Mouse (Mus musculus): ENCODE measurements around the gene Nfat5. TPM values are rescaled to one million over a fixed set of nuclear protein-coding genes. Genes with fewer than 3 reads are reported as not detected.

Nfat5 gene
- polyA plus RNA-seq, 1 experiment from 2014 or later = 14.7 TPM

- no peak overlapping the region for H3K9ac ChIP-seq (ENCODE audit: low read depth, low read length)
- no peaks in the 10 kb centered on the region for H3K4me1 ChIP-seq (replicated peaks; ENCODE audit: control insufficient read depth, insufficient read depth, low read length)
- H3K36me3 ChIP-seq (ENCODE audit: control insufficient read depth, insufficient read depth, low read length) = no peaks in the 10 kb centered on the region
- WGBS = 63% methylated on average over 12 of the region's 12 CpGs
- ATAC-seq (ENCODE audit: low FRiP score) = no peak
- DNase-seq (ENCODE audit: low spot score) = no peak
- H3K9me3 ChIP-seq (ENCODE audit: control insufficient read depth, low read length) = no peaks in the 10 kb centered on the region
- H3K4me2 ChIP-seq (replicated peaks; ENCODE audit: low read depth, low read length) = no peak overlapping the region
- H3K27ac ChIP-seq (ENCODE audit: low read depth, low read length) = no peak overlapping the region
- no peaks in the 10 kb centered on the region for H3K27me3 ChIP-seq (ENCODE audit: control insufficient read depth, insufficient read depth, low read length)
- H3K4me3 ChIP-seq (ENCODE audit: low read depth, low read length) = no peak overlapping the region
These were observed 104.4 kb downstream of the Nfat5 start for GRCm38 (mm10) chr8:107397665-107398064.

- Histone ChIP-seq H3K36me3 (ENCODE audit: control insufficient read depth, insufficient read depth, low read length) (no peaks in the 10 kb centered on the region), H3K4me2 (replicated peaks; ENCODE audit: low read depth, low read length) (no peak overlapping the region), H3K4me1 (replicated peaks; ENCODE audit: control insufficient read depth, insufficient read depth, low read length) (no peaks in the 10 kb centered on the region; the same call in 1 of the 2 replicates), H3K4me3 (ENCODE audit: low read depth, low read length) (no peak overlapping the region), H3K9ac (ENCODE audit: low read depth, low read length) (no peak overlapping the region), H3K27ac (ENCODE audit: low read depth, low read length) (no peak overlapping the region), H3K9me3 (ENCODE audit: control insufficient read depth, low read length) (no peaks in the 10 kb centered on the region), H3K27me3 (ENCODE audit: control insufficient read depth, insufficient read depth, low read length) (no peaks in the 10 kb centered on the region)
- no peak for DNase-seq (ENCODE audit: low spot score)
- 41% methylated on average over 9 of the region's 9 CpGs for WGBS
- no peak for ATAC-seq (ENCODE audit: low FRiP score)
These were observed 106.2 kb downstream of the Nfat5 start for GRCm38 (mm10) chr8:107399495-107399894.

GRCm38 (mm10) chr8:107401866-107402265 is 108.6 kb downstream of the Nfat5 start:
- Histone ChIP-seq H3K9me3 (ENCODE audit: control insufficient read depth, low read length) (no peaks in the 10 kb centered on the region), H3K4me2 (replicated peaks; ENCODE audit: low read depth, low read length) (no peak overlapping the region), H3K4me1 (replicated peaks; ENCODE audit: control insufficient read depth, insufficient read depth, low read length) (no peaks in the 10 kb centered on the region; the same call in 1 of the 2 replicates), H3K4me3 (ENCODE audit: low read depth, low read length) (no peak overlapping the region), H3K27me3 (ENCODE audit: control insufficient read depth, insufficient read depth, low read length) (no peaks in the 10 kb centered on the region), H3K36me3 (ENCODE audit: control insufficient read depth, insufficient read depth, low read length) (no peaks in the 10 kb centered on the region), H3K27ac (ENCODE audit: low read depth, low read length) (no peak overlapping the region), H3K9ac (ENCODE audit: low read depth, low read length) (no peak overlapping the region)
- DNase-seq (ENCODE audit: low spot score) (no peak), ATAC-seq (ENCODE audit: low FRiP score) (no peak)
- 81% methylated on average over 5 of the region's 5 CpGs for WGBS

DNA sequence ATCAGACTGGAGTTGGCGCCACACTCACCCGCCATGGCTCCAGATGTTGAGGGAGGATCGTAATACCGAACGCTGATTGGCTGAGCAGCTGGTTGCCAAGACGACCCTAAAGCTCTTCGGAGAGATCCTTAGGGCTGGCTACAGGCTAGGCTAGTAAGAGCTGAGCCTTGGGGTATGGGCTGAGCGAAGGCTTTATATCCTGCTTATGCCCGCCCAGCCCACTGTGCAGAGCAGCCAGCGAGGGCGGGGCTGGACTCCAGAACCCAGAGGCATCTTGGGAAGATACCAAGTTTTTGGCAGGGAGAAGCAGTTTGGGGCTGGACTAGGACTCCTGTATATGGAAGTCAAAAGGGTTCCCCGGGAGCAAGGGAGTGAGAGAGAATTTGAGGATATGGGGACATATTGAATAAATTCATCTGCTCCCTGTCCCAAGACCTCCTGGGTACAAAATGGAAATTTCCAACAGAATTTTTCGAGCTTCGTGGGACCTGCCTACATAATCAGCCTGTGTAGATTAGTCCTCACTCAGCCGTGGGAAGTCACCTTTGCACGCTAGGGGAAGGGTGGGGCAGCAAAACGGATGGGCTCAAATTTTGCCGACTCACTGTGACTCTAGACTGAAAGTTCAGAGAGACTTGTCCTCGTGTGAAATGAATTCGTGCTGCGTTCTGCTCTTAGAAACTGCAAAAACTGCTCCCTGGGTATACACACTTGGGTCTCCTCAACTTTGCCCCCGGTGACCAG is 109.9 kb downstream of the Nfat5 start, which contains the start of gene Nqo1:
Gene Nqo1 (minus strand): TSS at position 169 of the 744 bp plus-strand sequence.
- Histone ChIP-seq H3K4me1 (replicated peaks; ENCODE audit: control insufficient read depth, insufficient read depth, low read length) (no peaks in the 10 kb centered on the region; the same call in 1 of the 2 replicates), H3K27me3 (ENCODE audit: control insufficient read depth, insufficient read depth, low read length) (no peaks in the 10 kb centered on the region), H3K9me3 (ENCODE audit: control insufficient read depth, low read length) (no peaks in the 10 kb centered on the region), H3K36me3 (ENCODE audit: control insufficient read depth, insufficient read depth, low read length) (no peaks in the 10 kb centered on the region), H3K4me2 (replicated peaks; ENCODE audit: low read depth, low read length) (peak within 1 kb of the TSS; percentile 44), H3K27ac (ENCODE audit: low read depth, low read length) (no peak within 1 kb of the TSS), H3K9ac (ENCODE audit: low read depth, low read length) (no peak within 1 kb of the TSS; the same call in 1 of the 2 replicates), H3K4me3 (ENCODE audit: low read depth, low read length) (peak within 1 kb of the TSS; percentile 15)
- 18% methylated on average over 22 of the region's 22 CpGs for WGBS
- ATAC-seq (ENCODE audit: low FRiP score) (peak; percentile 90), DNase-seq (ENCODE audit: low spot score) (peak; percentile 80)

GRCm38 (mm10) chr8:107404057-107404456 is 110.8 kb downstream of the Nfat5 start:
- no peaks in the 10 kb centered on the region; the same call in 1 of the 2 replicates for H3K4me1 ChIP-seq (replicated peaks; ENCODE audit: control insufficient read depth, insufficient read depth, low read length)
- no peak overlapping the region for H3K9ac ChIP-seq (ENCODE audit: low read depth, low read length)
- no peak overlapping the region for H3K4me2 ChIP-seq (replicated peaks; ENCODE audit: low read depth, low read length)
- no peak overlapping the region for H3K27ac ChIP-seq (ENCODE audit: low read depth, low read length)
- DNase-seq (ENCODE audit: low spot score) (no peak), ATAC-seq (ENCODE audit: low FRiP score) (no peak)
- H3K27me3 ChIP-seq (ENCODE audit: control insufficient read depth, insufficient read depth, low read length) = no peaks in the 10 kb centered on the region
- H3K4me3 ChIP-seq (ENCODE audit: low read depth, low read length) = no peak overlapping the region
- WGBS = 75% methylated on average over 4 of the region's 4 CpGs
- H3K9me3 ChIP-seq (ENCODE audit: control insufficient read depth, low read length) = no peaks in the 10 kb centered on the region
- no peaks in the 10 kb centered on the region for H3K36me3 ChIP-seq (ENCODE audit: control insufficient read depth, insufficient read depth, low read length)

DNA sequence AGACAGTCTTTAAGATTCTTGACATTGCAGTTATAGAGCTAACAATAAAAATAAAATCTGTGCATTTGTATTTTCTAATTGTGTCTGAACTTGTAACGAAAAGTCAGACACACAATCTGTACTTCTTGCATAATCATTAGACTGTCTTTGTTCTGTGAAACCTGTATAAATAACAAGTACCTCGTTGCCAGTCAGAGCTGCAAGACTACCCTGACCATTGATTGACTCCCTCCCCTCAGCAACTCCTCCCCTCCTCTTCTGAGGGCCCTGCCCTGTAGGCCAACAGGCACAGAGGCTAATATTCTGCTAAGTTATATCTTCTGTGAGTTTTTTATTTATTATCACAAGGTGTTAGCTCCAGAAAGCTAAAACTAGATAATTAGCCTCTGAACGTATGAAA is 112.7 kb downstream of the Nfat5 start:
- Histone ChIP-seq H3K4me3 (ENCODE audit: low read depth, low read length) (no peak overlapping the region), H3K9ac (ENCODE audit: low read depth, low read length) (no peak overlapping the region), H3K36me3 (ENCODE audit: control insufficient read depth, insufficient read depth, low read length) (0 out of 2 replicates have a peak, but pooled peaks cover 3% of the 10 kb centered on the region), H3K4me1 (replicated peaks; ENCODE audit: control insufficient read depth, insufficient read depth, low read length) (no peaks in the 10 kb centered on the region; the same call in 1 of the 2 replicates), H3K4me2 (replicated peaks; ENCODE audit: low read depth, low read length) (no peak overlapping the region), H3K27ac (ENCODE audit: low read depth, low read length) (no peak overlapping the region), H3K9me3 (ENCODE audit: control insufficient read depth, low read length) (no peaks in the 10 kb centered on the region), H3K27me3 (ENCODE audit: control insufficient read depth, insufficient read depth, low read length) (no peaks in the 10 kb centered on the region)
- DNase-seq (ENCODE audit: low spot score) (no peak), ATAC-seq (ENCODE audit: low FRiP score) (no peak)
- WGBS = 69% methylated on average over 3 of the region's 3 CpGs

DNA sequence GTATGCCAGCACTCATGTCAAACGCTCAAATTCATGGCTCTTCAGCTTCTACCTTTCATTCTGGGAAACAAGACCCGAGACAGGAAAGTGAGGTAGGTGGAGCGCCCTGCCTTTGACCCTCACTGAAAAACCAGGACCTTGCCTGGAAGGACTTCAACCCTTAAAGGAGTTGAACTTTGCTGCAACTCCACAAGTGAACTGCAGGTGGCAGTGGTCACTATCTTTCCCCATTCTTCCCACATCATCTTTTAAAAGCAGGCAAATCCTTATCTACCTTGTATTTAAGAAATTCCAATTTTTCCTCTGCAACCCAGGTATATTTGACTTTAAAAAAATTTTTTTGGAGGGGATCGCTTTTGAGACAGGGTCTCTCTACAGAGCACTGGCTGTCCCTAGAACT is 118.1 kb downstream of the Nfat5 start:
- Histone ChIP-seq H3K4me3 (ENCODE audit: low read depth, low read length) (no peak overlapping the region), H3K36me3 (ENCODE audit: control insufficient read depth, insufficient read depth, low read length) (peaks cover 6% of the 10 kb centered on the region; the same call in 1 of the 2 replicates), H3K9ac (ENCODE audit: low read depth, low read length) (no peak overlapping the region), H3K9me3 (ENCODE audit: control insufficient read depth, low read length) (no peaks in the 10 kb centered on the region), H3K4me1 (replicated peaks; ENCODE audit: control insufficient read depth, insufficient read depth, low read length) (no peaks in the 10 kb centered on the region), H3K27me3 (ENCODE audit: control insufficient read depth, insufficient read depth, low read length) (no peaks in the 10 kb centered on the region), H3K27ac (ENCODE audit: low read depth, low read length) (no peak overlapping the region), H3K4me2 (replicated peaks; ENCODE audit: low read depth, low read length) (no peak overlapping the region)
- DNase-seq (ENCODE audit: low spot score) (peak; percentile 62), ATAC-seq (ENCODE audit: low FRiP score) (no peak)
- WGBS = 66% methylated on average over 4 of the region's 4 CpGs

- no peaks in the 10 kb centered on the region for H3K27me3 ChIP-seq (ENCODE audit: control insufficient read depth, insufficient read depth, low read length)
- no peak overlapping the region for H3K27ac ChIP-seq (ENCODE audit: low read depth, low read length)
- no peaks in the 10 kb centered on the region for H3K9me3 ChIP-seq (ENCODE audit: control insufficient read depth, low read length)
- H3K4me3 ChIP-seq (ENCODE audit: low read depth, low read length) = no peak overlapping the region
- H3K36me3 ChIP-seq (ENCODE audit: control insufficient read depth, insufficient read depth, low read length) = peaks cover 11% of the 10 kb centered on the region
- ATAC-seq (ENCODE audit: low FRiP score) = no peak
- DNase-seq (ENCODE audit: low spot score) = no peak
- H3K9ac ChIP-seq (ENCODE audit: low read depth, low read length) = no peak overlapping the region
- no peaks in the 10 kb centered on the region for H3K4me1 ChIP-seq (replicated peaks; ENCODE audit: control insufficient read depth, insufficient read depth, low read length)
- WGBS = 89% methylated on average over 8 of the region's 8 CpGs
- H3K4me2 ChIP-seq (replicated peaks; ENCODE audit: low read depth, low read length) = no peak overlapping the region
These were observed 119.3 kb downstream of the Nfat5 start for GRCm38 (mm10) chr8:107412552-107412951.

- Histone ChIP-seq H3K27ac (ENCODE audit: low read depth, low read length) (no peak overlapping the region), H3K4me2 (replicated peaks; ENCODE audit: low read depth, low read length) (no peak overlapping the region), H3K27me3 (ENCODE audit: control insufficient read depth, insufficient read depth, low read length) (no peaks in the 10 kb centered on the region), H3K9ac (ENCODE audit: low read depth, low read length) (no peak overlapping the region), H3K36me3 (ENCODE audit: control insufficient read depth, insufficient read depth, low read length) (peaks cover 15% of the 10 kb centered on the region), H3K9me3 (ENCODE audit: control insufficient read depth, low read length) (no peaks in the 10 kb centered on the region), H3K4me3 (ENCODE audit: low read depth, low read length) (no peak overlapping the region), H3K4me1 (replicated peaks; ENCODE audit: control insufficient read depth, insufficient read depth, low read length) (no peaks in the 10 kb centered on the region)
- no peak for ATAC-seq (ENCODE audit: low FRiP score)
- no peak for DNase-seq (ENCODE audit: low spot score)
- 92% methylated on average over 10 of the region's 10 CpGs for WGBS
These were observed 120.6 kb downstream of the Nfat5 start for GRCm38 (mm10) chr8:107413881-107414280.
